In genomic region chr16:43334411-43335150, GRCm38 (mm10) we compare ENCODE assay signal across 9 mouse cellular contexts.
DNase-seq lines count a peak whose midpoint lies in the region; ATAC-seq and TF ChIP-seq lines count a peak whose summit lies in the region.
"Had no signal": no experiment of that assay in that cellular context is flagged by ENCODE, and none has a peak within 500 bp of the region (broad histone marks: within the 10 kb centered on the region; RNA-seq: fewer than 3 reads in every experiment).

No protein-coding gene starts in this region.

- 39% methylated on average over 11 of the region's 11 CpGs for WGBS in kidney, embryonic 15.5 days

- H3K4me2 ChIP-seq in kidney, embryonic 15.5 days: no peak overlapping the region

- intact Hi-C loops in left cerebral cortex, adult 2 months (cut with DNase I): loop anchor here (2.0 kb wide), 1 partner anchor 28 kb away; no protein-coding TSS in a partner anchor

- peak overlapping the region; percentile 78 for H3K27ac ChIP-seq in left cerebral cortex, adult 2 months
- peak overlapping the region; percentile 76 for H3K27ac ChIP-seq in kidney, embryonic 15.5 days

- peak overlapping the region; percentile 8 for H3K4me3 ChIP-seq in left cerebral cortex, adult 2 months
- no peak overlapping the region for H3K4me3 ChIP-seq in kidney, embryonic 15.5 days (replicated peaks)

- H3K9me3 ChIP-seq in kidney, embryonic 15.5 days (replicated peaks): no peaks in the 10 kb centered on the region
- H3K9me3 ChIP-seq: G1E had no signal

- H3K27me3 ChIP-seq in kidney, embryonic 15.5 days: no peaks in the 10 kb centered on the region

- no peaks in the 10 kb centered on the region for H3K36me3 ChIP-seq in kidney, embryonic 15.5 days
- H3K36me3 ChIP-seq: G1E had no signal

- DNase-seq in left cerebral cortex, adult 2 months (ENCODE audit: extremely low spot score in 1 of 2, low spot score in 2 of 2): no peak
- DNase-seq in left cerebral cortex, adult 11 months (ENCODE audit: low spot score): no peak
- peak; percentile 23 to 28 for DNase-seq in cerebellum, postnatal 10 days
- peak; percentile 45 to 72 for DNase-seq in gastrocnemius, postnatal 4 days (ENCODE audit: low spot score in 2 of 2)
- peak; percentile 8 for DNase-seq in ovary, adult 18-20 months (ENCODE audit: low spot score)
- no peak for DNase-seq in layer of hippocampus, adult 9-10 months (ENCODE audit: low spot score)
- DNase-seq in retina, embryonic 14.5 days (ENCODE audit: low spot score): no peak

- TF ChIP-seq CTCF in left cerebral cortex, adult 2 months (IDR thresholded peaks at IDR 0.05): no peak

- peaks cover 17% of the 10 kb centered on the region for H3K4me1 ChIP-seq in kidney, embryonic 15.5 days

- no peak for ATAC-seq in kidney, embryonic 15.5 days (replicated peaks; ENCODE audit: low FRiP score)

- H3K9ac ChIP-seq in kidney, embryonic 15.5 days: no peak overlapping the region

Comparison
In these comparisons a context has a peak if more than half of its experiments do, and no peak if none do; other contexts are left out.
1. DNase-seq: peak in cerebellum, postnatal 10 days (2 of 2), gastrocnemius, postnatal 4 days (2 of 2) and ovary, adult 18-20 months (single experiment); none in left cerebral cortex, adult 2 months (0 of 2), left cerebral cortex, adult 11 months (single experiment), layer of hippocampus, adult 9-10 months (single experiment) and retina, embryonic 14.5 days (single experiment).